Mouse (Mus musculus) layer of hippocampus, postnatal 25 days (tissue): Measurements from ENCODE around the gene Tpbgl. TPM values are rescaled to one million over a fixed set of nuclear protein-coding genes. Genes with fewer than 3 reads are reported as not detected.

Experiments used
- DNase-seq, 2 experiments: peaks; one replicate each; pipeline ENCODE4 v3.0.0; 2022; ENCODE audit warnings: mixed read lengths in 2 of 2, low spot score in 1 of 2; ENCODE audit errors: extremely low spot score in 1 of 2
- total RNA-seq, 2 experiments: library from RNA; stranded (reverse); gene quantifications; 2 replicates each; pipeline ENCODE4 v1.2.3; 2021

Gene Tpbgl
- total RNA-seq, 2 experiments from 2014 or later: 6.1 TPM

GRCm38 (mm10) chr7:99583625-99584024 lies 43.3 kb downstream of the Tpbgl start:
- DNase-seq: no peak

- no peak for DNase-seq
Measured at GRCm38 (mm10) chr7:99582867-99583266, 44.0 kb downstream of the Tpbgl start.

GRCm38 (mm10) chr7:99582306-99582705 lies 44.6 kb downstream of the Tpbgl start:
- DNase-seq: no peak

GRCm38 (mm10) chr7:99580247-99580646 lies 46.7 kb downstream of the Tpbgl start:
- no peak for DNase-seq

GRCm38 (mm10) chr7:99579491-99580190 lies 47.3 kb downstream of the Tpbgl start:
- DNase-seq: no peak

GRCm38 (mm10) chr7:99578246-99578645 lies 48.7 kb downstream of the Tpbgl start:
- DNase-seq: no peak

Other genes with a start within 250 kb of the Tpbgl start
- 10 to 100 TPM; 20.3 to 26.2 TPM for gene Gdpd5, start 245.7 kb downstream of the Tpbgl start, total RNA-seq
- gene Klhl35, start 161.1 kb downstream of the Tpbgl start, total RNA-seq: 1 to 10 TPM; 2.2 to 3.5 TPM
- 100 to 1,000 TPM; 250 to 278 TPM for gene Rps3, start 143.4 kb downstream of the Tpbgl start, total RNA-seq
- gene Arrb1, start 91.6 kb downstream of the Tpbgl start, total RNA-seq: 100 to 1,000 TPM; 135 to 152 TPM
- 10 to 100 TPM; 13.0 to 17.1 TPM for gene Slco2b1, start 84.2 kb upstream of the Tpbgl start, total RNA-seq
- gene Olfr520, start 103.2 kb upstream of the Tpbgl start, total RNA-seq: not detected
- not detected for gene Olfr521, start 136.4 kb upstream of the Tpbgl start, total RNA-seq
- gene Neu3, start 201.3 kb upstream of the Tpbgl start, total RNA-seq: 1 to 10 TPM; 2.8 to 2.9 TPM
- gene Xrra1, start 232.0 kb upstream of the Tpbgl start, total RNA-seq: 1 to 10 TPM in 1 of 2 experiments, under 1 TPM in 1; 0.94 to 1.1 TPM
- gene Spcs2, start 236.4 kb upstream of the Tpbgl start, total RNA-seq: 100 to 1,000 TPM in 1 of 2 experiments, 10 to 100 TPM in 1; 89.9 to 104 TPM